Mouse (Mus musculus) heart, embryonic 15.5 days (tissue): Measurements from ENCODE around the gene Timp3. TPM values are rescaled to one million over a fixed set of nuclear protein-coding genes. Genes with fewer than 3 reads are reported as not detected.

ENCODE experiments used
- ATAC-seq: fragments of 200-750 bp; cut with Nextera tagmentation; replicated peaks from 2 replicates; pipeline ENCODE4 v1.8.0; 2017; ENCODE audit warnings: low read depth, moderate TSS enrichment; ENCODE audit not compliant: insufficient number of reproducible peaks, insufficient read depth, low FRiP score
- H3K27ac ChIP-seq: fragments of 300-500 bp; sonication (generic); 2 replicates; pipeline ENCODE4 v1.5.1; 2015; ENCODE audit warnings: mild to moderate bottlenecking, inconsistent platforms
- H3K27me3 ChIP-seq: fragments of 300-500 bp; sonication (generic); 2 replicates; pipeline ENCODE4 v1.6.1; 2015; ENCODE audit warnings: inconsistent platforms
- H3K36me3 ChIP-seq: fragments of 300-500 bp; sonication (generic); 2 replicates; pipeline ENCODE4 v1.6.1; 2015; ENCODE audit warnings: mild to moderate bottlenecking, inconsistent platforms
- H3K4me1 ChIP-seq: fragments of 300-500 bp; sonication (generic); replicated peaks from 2 replicates; pipeline ENCODE4 v1.6.1; 2015; ENCODE audit warnings: inconsistent platforms
- H3K4me2 ChIP-seq: fragments of 300-500 bp; sonication (generic); 2 replicates; pipeline ENCODE4 v1.6.1; 2015; ENCODE audit warnings: inconsistent platforms, mild to moderate bottlenecking, moderate library complexity
- H3K4me3 ChIP-seq: fragments of 300-500 bp; sonication (generic); 2 replicates; pipeline ENCODE4 v1.5.1; 2015; ENCODE audit warnings: mild to moderate bottlenecking, inconsistent platforms
- H3K9ac ChIP-seq: fragments of 300-500 bp; sonication (generic); 2 replicates; pipeline ENCODE4 v1.6.1; 2015; ENCODE audit warnings: mild to moderate bottlenecking, inconsistent platforms
- H3K9me3 ChIP-seq: fragments of 300-500 bp; sonication (generic); replicated peaks from 2 replicates; pipeline ENCODE4 v1.6.1; 2016; ENCODE audit warnings: inconsistent platforms
- WGBS: fragments of 180-500 bp; shearing (Covaris S2); methylation state at CpG from one replicate; pipeline ENCODE4 v1.1.7; 2015; ENCODE audit warnings: mixed read lengths; 5-methylcytosine and 5-hydroxymethylcytosine counted together
- polyA plus RNA-seq: library from polyadenylated mRNA; unstranded; fragments of >200 nt; fragmentation: Nextera tagmentation; extraction: Ambion mirVana; gene quantifications from 2 replicates; pipeline ENCODE4 v1.2.1, GENCODE M21; 2015

The Timp3 gene
- polyA plus RNA-seq, 1 experiment from 2014 or later: 78.8 TPM

GRCm38 (mm10) chr10:86356819-86357563 lies 56.8 kb downstream of the Timp3 start:
- H3K36me3 ChIP-seq: no peaks in the 10 kb centered on the region
- no peaks in the 10 kb centered on the region for H3K9me3 ChIP-seq
- H3K27ac ChIP-seq: no peak overlapping the region
- WGBS: 50% methylated on average over 5 of the region's 5 CpGs
- no peaks in the 10 kb centered on the region for H3K27me3 ChIP-seq
- H3K4me3 ChIP-seq: no peak overlapping the region
- no peak overlapping the region for H3K4me2 ChIP-seq
- no peak overlapping the region for H3K9ac ChIP-seq
- peaks cover 11% of the 10 kb centered on the region for H3K4me1 ChIP-seq
- no peak for ATAC-seq

- ATAC-seq: no peak
- no peak overlapping the region for H3K27ac ChIP-seq
Observed at GRCm38 (mm10) chr10:86358307-86358975, 58.3 kb downstream of the Timp3 start.

GRCm38 (mm10) chr10:86359208-86359607 lies 59.0 kb downstream of the Timp3 start:
- no peak for ATAC-seq

More at GRCm38 (mm10) chr10:86358307-86358975, 58.3 kb downstream of the Timp3 start:
- Histone ChIP-seq H3K9me3 (no peaks in the 10 kb centered on the region), H3K27me3 (no peaks in the 10 kb centered on the region), H3K4me2 (no peak overlapping the region), H3K36me3 (no peaks in the 10 kb centered on the region), H3K4me1 (peaks cover 11% of the 10 kb centered on the region), H3K4me3 (no peak overlapping the region), H3K9ac (no peak overlapping the region)
- WGBS: 76% methylated on average over 7 of the region's 7 CpGs

GRCm38 (mm10) chr10:86359699-86360098 lies 59.5 kb downstream of the Timp3 start:
- peaks cover 21% of the 10 kb centered on the region for H3K4me1 ChIP-seq
- no peak overlapping the region for H3K4me2 ChIP-seq
- H3K36me3 ChIP-seq: no peaks in the 10 kb centered on the region
- H3K9me3 ChIP-seq: no peaks in the 10 kb centered on the region
- no peaks in the 10 kb centered on the region for H3K27me3 ChIP-seq
- peak overlapping the region; percentile 28; the same call in 1 of the 2 replicates for H3K27ac ChIP-seq
- no peak for ATAC-seq
- WGBS: 41% methylated on average over 4 of the region's 4 CpGs
- no peak overlapping the region for H3K4me3 ChIP-seq
- no peak overlapping the region for H3K9ac ChIP-seq

More at GRCm38 (mm10) chr10:86359208-86359607, 59.0 kb downstream of the Timp3 start:
- Histone ChIP-seq H3K4me1 (peaks cover 17% of the 10 kb centered on the region), H3K4me2 (no peak overlapping the region), H3K4me3 (no peak overlapping the region), H3K9me3 (no peaks in the 10 kb centered on the region), H3K27me3 (no peaks in the 10 kb centered on the region), H3K36me3 (no peaks in the 10 kb centered on the region), H3K9ac (no peak overlapping the region), H3K27ac (peak overlapping the region; percentile 28; the same call in 1 of the 2 replicates)
- 67% methylated on average over 2 of the region's 2 CpGs for WGBS

- 66% methylated on average over 8 of the region's 8 CpGs for WGBS
- H3K4me3 ChIP-seq: no peak overlapping the region
- ATAC-seq: no peak
- H3K36me3 ChIP-seq: no peaks in the 10 kb centered on the region
- peaks cover 49% of the 10 kb centered on the region for H3K4me1 ChIP-seq
- H3K9ac ChIP-seq: no peak overlapping the region
- no peak overlapping the region for H3K27ac ChIP-seq
- no peaks in the 10 kb centered on the region for H3K27me3 ChIP-seq
- no peaks in the 10 kb centered on the region for H3K9me3 ChIP-seq
- no peak overlapping the region for H3K4me2 ChIP-seq
Observed at GRCm38 (mm10) chr10:86363669-86364309, 63.6 kb downstream of the Timp3 start.

- peak overlapping the region; percentile 66 for H3K27ac ChIP-seq
- peak overlapping the region; percentile 33; the same call in 1 of the 2 replicates for H3K4me2 ChIP-seq
- H3K36me3 ChIP-seq: no peaks in the 10 kb centered on the region
- H3K9ac ChIP-seq: no peak overlapping the region
- peak; percentile 90 for ATAC-seq
- H3K4me1 ChIP-seq: peaks cover 53% of the 10 kb centered on the region
- 12% methylated on average over 5 of the region's 5 CpGs for WGBS
- H3K27me3 ChIP-seq: no peaks in the 10 kb centered on the region
- H3K9me3 ChIP-seq: no peaks in the 10 kb centered on the region
- H3K4me3 ChIP-seq: no peak overlapping the region
Observed at GRCm38 (mm10) chr10:86365632-86366092, 65.5 kb downstream of the Timp3 start.

GRCm38 (mm10) chr10:86367346-86367745 lies 67.2 kb downstream of the Timp3 start:
- WGBS: 75% methylated on average over 4 of the region's 4 CpGs
- Histone ChIP-seq H3K27ac (no peak overlapping the region), H3K9ac (no peak overlapping the region), H3K9me3 (no peaks in the 10 kb centered on the region), H3K36me3 (no peaks in the 10 kb centered on the region), H3K27me3 (no peaks in the 10 kb centered on the region), H3K4me3 (no peak overlapping the region), H3K4me1 (peaks cover 67% of the 10 kb centered on the region), H3K4me2 (no peak overlapping the region)
- no peak for ATAC-seq

- Histone ChIP-seq H3K4me2 (no peak overlapping the region), H3K36me3 (no peaks in the 10 kb centered on the region), H3K27ac (0 out of 2 replicates have a peak overlapping the region, but pooled peaks have one; percentile 38), H3K9ac (no peak overlapping the region), H3K4me3 (no peak overlapping the region), H3K9me3 (no peaks in the 10 kb centered on the region), H3K4me1 (peaks cover 64% of the 10 kb centered on the region), H3K27me3 (no peaks in the 10 kb centered on the region)
- 58% methylated on average over 12 of the region's 12 CpGs for WGBS
- peak; percentile 36; the same call in 1 of the 2 replicates for ATAC-seq
Observed at GRCm38 (mm10) chr10:86368811-86369210, 68.6 kb downstream of the Timp3 start.

GRCm38 (mm10) chr10:86369346-86369745 lies 69.2 kb downstream of the Timp3 start:
- Histone ChIP-seq H3K4me1 (peaks cover 59% of the 10 kb centered on the region), H3K27ac (peak overlapping the region; percentile 38), H3K4me3 (no peak overlapping the region), H3K9ac (no peak overlapping the region), H3K36me3 (no peaks in the 10 kb centered on the region), H3K9me3 (no peaks in the 10 kb centered on the region), H3K4me2 (no peak overlapping the region), H3K27me3 (no peaks in the 10 kb centered on the region)
- WGBS: 44% methylated on average over 4 of the region's 4 CpGs
- ATAC-seq: no peak

- H3K9ac ChIP-seq: no peak overlapping the region
- no peak overlapping the region for H3K4me3 ChIP-seq
- H3K27me3 ChIP-seq: no peaks in the 10 kb centered on the region
- H3K27ac ChIP-seq: peak overlapping the region; percentile 50
- no peaks in the 10 kb centered on the region for H3K9me3 ChIP-seq
- no peaks in the 10 kb centered on the region for H3K36me3 ChIP-seq
- no peak overlapping the region for H3K4me2 ChIP-seq
- peak; percentile 77 for ATAC-seq
- peaks cover 48% of the 10 kb centered on the region for H3K4me1 ChIP-seq
Observed at GRCm38 (mm10) chr10:86371561-86371960, 71.4 kb downstream of the Timp3 start.

GRCm38 (mm10) chr10:86374061-86374460 lies 73.9 kb downstream of the Timp3 start:
- Histone ChIP-seq H3K9ac (no peak overlapping the region), H3K36me3 (no peaks in the 10 kb centered on the region), H3K4me2 (no peak overlapping the region), H3K4me1 (peaks cover 35% of the 10 kb centered on the region), H3K4me3 (no peak overlapping the region), H3K27me3 (no peaks in the 10 kb centered on the region), H3K9me3 (no peaks in the 10 kb centered on the region), H3K27ac (no peak overlapping the region)
- WGBS: 83% methylated on average over 2 of the region's 2 CpGs
- no peak for ATAC-seq
